Mouse (Mus musculus) MN1 (cell line): ENCODE data around the gene Pdzd2.

Source experiments
- DNase-seq: peaks from one replicate; pipeline ENCODE4 v3.0.0-alpha.2; 2016; ENCODE audit warnings: low spot score

The Pdzd2 gene

DNA sequence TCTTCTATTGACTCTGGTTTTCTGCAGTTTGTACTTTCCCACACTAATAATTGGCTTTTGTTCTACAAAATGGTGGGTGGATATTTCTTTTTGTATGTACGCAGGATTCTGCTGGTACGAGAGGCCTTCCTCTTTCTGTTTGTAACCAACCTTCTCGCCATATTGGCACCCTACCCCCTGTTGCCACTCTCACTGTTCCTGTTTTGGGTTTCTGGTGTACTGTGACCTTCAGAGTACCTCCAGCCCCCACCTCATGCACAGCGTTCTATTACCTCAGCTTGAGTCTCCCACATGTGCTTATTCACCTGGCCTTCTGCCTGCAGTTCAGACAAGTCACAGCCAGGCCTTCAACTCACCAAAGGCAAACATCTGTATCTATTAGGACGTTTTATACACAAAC lies 389.9 kb downstream of the Pdzd2 start:
- no peak for DNase-seq

- DNase-seq, result no peak
Observed at GRCm38 (mm10) chr15:12348950-12349349, 390.8 kb downstream of the Pdzd2 start.

DNA sequence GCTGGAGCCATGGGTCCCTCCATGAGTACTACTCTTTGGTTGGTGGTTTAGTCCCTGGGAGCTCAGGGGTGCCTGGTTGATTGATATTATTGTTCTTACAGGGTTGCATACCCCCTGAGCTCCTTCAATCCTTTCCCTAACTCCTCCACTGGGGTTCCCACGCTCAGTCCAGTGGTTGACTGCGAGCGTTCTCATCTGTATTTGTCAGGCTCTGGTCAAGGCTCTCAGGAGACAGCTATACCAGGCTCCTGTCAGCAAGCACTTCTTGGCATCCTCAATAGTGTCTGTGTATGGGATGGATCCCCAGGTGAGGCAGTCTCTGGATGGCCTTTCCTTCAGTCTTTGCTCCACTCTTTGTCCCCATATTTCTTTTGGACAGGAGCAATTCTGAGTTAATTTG lies 392.8 kb downstream of the Pdzd2 start:
- DNase-seq, result no peak

DNA sequence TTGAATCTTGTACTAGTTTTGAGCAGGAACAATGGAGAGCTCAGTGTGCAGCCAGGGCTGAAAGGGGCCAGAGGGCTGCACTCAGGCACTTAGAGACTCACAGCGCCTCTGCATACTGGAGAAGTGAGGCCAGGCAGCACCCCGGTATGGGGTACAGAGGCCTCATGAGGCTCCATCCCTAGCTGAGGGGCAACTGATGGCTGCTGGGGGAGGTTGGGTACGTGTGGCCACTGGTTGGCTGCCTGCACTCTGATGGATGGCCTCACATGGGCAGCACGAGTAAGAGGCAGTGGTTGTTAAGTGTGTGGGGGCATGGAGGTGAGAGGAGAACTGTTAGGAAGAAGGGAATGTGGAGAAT lies 398.3 kb downstream of the Pdzd2 start:
- DNase-seq, result no peak

- no peak for DNase-seq
Observed at GRCm38 (mm10) chr15:12340536-12341400, 399.0 kb downstream of the Pdzd2 start.

- no peak for DNase-seq
Observed at GRCm38 (mm10) chr15:12337779-12338137, 402.0 kb downstream of the Pdzd2 start.

DNA sequence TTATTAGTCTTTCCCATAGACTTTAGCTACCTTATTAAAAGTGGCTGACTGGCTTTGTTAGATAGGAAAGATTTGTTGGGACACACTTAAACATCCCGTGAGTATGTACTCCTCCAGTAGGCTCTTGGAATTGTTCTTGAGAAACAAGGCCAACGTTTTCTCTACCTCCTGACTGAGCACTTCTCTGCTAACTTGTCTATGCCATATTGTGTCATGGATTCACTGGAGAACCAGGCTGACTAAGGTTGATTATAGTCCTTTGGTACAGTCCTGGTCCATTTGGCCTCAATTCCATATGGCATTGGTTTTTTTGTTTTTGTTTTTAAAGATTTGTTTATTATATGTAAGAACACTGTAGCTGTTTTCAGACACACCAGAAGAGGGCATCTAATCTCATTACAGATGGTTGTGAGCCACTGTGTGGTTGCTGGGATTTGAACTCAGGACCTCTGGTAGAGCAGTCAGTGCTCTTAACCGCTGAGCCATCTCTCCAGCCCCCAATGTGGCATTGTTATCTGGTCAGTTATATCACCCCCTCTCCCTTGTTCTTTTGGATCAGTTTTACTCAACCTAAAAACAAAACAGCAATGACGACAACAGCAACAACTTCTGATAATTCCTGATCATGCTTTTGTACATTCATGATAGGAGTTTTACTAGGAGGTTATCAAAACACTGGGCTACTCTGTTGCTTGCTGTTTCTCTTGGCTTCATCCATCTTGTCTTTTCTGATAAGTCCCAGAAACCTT lies 402.5 kb downstream of the Pdzd2 start:
- DNase-seq, result no peak

- no peak for DNase-seq
Observed at GRCm38 (mm10) chr15:12334381-12334780, 405.3 kb downstream of the Pdzd2 start.

- no peak for DNase-seq
Observed at GRCm38 (mm10) chr15:12331300-12331699, 408.4 kb downstream of the Pdzd2 start.

DNA sequence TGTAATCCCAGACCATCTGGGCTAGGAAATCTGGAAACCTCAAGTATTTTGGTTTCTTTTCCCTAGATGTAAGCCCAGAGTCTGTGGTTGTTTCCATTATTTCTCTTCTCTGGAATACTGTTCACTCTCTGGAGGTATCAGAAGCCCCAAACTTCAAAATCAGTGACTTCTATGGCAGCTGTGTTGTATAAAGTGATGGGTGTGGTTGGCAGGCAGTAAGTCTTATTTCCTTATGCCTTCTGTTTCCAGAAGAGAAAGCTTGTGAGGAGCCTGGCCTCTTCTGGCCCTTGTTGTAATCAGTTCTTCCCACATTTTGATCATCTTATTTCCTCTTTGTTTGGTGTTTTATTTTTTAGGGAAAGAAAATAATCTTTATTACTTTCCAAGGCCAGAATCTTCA lies 408.8 kb downstream of the Pdzd2 start:
- no peak for DNase-seq

- no peak for DNase-seq
Observed at GRCm38 (mm10) chr15:12330389-12330788, 409.3 kb downstream of the Pdzd2 start.

DNA sequence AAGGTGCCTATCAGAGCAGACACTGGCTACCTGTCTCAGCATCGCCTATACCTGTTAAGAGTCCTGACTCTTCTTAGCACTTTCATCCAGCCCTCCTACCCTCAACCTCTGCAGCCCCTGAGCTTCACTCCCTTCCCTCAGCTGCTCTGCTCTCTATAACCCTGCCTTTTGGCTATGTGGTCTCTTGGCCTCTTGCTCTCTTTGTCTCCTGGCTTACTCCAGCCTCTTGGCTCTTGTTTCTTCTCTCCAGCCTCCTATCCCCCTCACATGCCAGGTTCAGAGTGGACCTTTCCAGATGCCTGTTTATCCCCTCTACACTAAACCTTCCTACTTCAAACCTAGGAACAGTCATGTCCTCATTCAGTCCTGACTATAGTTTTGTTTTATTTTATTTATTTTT lies 415.4 kb downstream of the Pdzd2 start:
- DNase-seq, result no peak

GRCm38 (mm10) chr15:12322676-12323402 lies 416.9 kb downstream of the Pdzd2 start:
- peak; percentile 22 for DNase-seq

DNA sequence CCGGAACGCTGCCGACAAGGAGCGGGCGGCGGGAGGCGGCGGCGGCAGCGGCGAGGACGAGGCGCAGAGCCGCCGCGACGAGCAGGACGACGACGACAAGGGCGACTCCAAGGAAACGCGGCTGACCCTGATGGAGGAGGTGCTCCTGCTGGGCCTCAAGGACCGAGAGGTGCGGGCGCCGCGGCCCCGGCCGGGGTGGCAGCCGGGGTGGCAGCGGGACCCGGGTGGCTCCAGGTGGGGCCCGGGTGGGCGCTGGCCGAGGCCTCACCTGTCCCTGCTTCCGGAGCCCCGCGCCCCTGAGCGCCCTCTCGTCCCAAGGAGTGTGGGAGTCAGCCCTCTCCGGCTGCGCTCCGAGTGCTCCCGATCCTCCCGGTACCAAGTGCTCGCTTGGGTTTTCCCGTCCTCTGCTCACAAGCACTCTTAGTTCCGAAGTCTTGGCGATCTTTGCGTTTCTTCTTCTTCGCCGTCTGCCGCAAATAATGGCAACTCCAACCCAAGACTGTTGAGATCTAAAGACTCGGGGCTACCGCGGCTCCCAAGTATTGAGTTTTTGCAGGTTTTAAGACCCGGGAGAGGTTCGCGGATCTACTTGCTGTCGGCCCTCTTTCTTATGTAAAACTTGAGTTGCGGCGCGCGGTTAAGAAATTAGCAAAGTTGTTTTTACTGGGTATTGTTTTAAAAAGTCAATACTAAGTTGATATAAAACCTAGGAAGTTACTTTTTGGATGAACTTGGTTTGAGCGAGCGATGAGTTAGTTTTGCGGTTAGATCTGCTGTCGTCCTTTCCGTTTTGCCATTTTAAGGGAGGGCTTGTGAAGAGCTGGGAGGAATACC lies 417.7 kb downstream of the Pdzd2 start, which contains the start of gene 1810049J17Rik:
1810049J17Rik (minus strand) TSS at position 112 of the 834 bp plus-strand sequence.
- DNase-seq, result peak; percentile 71

DNA sequence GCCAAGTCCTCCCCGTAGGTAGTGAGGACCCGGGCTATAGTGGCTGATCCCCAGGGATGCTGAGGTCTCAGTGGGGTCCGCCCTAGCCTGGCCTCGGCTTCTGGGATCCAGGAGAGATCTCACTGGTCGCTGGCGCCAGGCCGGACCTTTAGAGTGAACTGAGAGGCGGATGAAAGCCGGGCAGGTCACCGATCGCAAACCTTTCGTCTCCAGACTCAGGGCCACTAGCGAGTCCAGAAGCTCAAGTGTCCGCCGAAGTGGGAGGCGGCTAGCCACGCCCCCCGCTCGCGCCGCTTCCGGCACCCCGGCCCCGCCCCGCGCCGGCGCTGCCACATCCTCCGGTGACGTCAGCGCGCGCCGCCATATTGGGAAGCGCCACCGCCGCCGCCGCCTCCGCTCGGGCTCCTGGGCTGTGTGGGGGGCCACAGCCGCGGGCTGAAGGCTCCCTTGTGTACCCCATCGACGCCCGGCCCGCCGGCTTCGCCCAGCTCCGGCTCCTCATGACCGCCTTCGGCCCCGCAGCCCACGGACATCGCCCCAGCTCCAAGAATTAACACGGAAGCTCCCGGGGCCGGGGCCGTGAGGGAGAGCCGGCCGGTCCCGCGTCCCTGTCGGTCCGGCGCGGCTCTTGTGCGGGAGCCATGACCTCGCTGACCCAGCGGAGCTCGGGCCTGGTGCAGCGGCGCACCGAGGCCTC lies 418.5 kb downstream of the Pdzd2 start, which contains the start of gene Golph3:
Golph3 (plus strand) TSS at position 360 of the 697 bp plus-strand sequence.
- DNase-seq, result peak; percentile 98

DNA sequence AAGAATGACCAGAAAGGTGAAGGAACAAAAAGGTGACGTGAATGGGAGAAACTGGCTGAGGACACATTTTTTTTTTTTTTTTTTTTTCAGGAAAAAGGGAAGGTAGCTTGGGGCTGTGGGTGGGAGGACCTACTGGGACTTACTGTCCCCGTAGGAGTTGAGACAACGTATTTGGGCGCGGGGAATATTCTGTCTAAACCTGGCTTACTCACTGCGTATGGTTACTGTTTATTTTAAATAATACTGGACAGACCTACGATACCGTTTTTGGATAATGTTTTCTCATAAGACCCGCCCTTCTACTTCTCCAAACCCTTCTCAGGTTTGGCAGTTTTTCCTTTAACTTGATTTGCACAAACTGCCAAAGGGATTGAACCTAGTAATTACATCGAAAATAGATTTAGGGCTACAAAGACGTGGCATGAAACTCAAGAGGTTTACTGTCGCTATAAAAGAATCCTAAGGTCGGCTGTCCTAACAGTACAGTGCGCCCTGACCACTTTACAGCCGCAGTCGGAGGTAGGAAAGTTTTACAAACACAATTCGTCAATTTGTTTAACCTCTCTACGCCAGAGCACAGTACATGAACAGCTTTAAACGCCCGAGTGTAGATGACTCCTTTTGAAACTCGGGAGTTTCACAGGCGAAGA lies 419.2 kb downstream of the Pdzd2 start:
- peak; percentile 19 for DNase-seq

GRCm38 (mm10) chr15:12319889-12320288 lies 419.8 kb downstream of the Pdzd2 start:
- DNase-seq, result no peak

DNA sequence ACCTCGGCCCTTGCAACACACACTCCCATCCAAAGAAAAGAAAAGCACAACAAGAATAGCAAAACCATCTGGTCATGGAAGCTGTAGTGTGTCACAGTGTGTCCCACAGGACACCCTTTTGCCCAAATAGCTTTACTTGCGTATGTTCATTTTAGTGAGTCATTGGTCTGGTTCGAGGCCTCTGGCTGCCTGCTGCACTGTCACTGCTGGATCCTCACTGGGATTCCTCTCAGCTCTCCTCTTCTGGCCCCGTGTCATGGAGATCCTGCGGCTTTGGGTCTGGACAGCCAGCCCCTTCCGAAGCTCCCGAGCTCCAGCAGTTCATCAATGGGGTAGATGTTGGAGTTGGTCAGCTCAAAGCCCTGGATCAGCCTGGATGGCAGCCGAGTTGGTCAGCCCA lies 421.3 kb downstream of the Pdzd2 start:
- DNase-seq, result no peak

- no peak for DNase-seq
Observed at GRCm38 (mm10) chr15:12317290-12317689, 422.4 kb downstream of the Pdzd2 start.

DNA sequence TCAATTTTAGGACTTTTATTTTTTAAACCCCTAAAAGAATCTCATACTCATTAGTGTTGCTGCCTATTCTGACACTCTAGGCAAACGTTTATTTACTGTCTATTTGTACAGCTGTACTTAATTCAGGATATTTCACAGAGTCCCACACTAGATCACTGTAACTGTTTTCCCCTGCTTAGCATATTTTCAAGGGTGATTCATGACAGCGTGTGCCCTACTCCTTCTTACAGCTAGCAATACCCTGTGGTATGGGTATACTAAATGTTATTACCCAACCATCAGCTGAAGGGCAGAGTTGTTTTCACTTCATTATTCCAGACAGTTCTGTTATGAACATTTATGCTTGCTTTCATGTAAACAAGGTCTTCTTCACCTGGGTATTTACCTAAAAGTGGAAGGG lies 423.7 kb downstream of the Pdzd2 start:
- DNase-seq, result no peak

- DNase-seq, result no peak
Observed at GRCm38 (mm10) chr15:12314584-12314983, 425.1 kb downstream of the Pdzd2 start.
